8 mouse cellular contexts compared by ENCODE assay signal in the genomic region with DNA sequence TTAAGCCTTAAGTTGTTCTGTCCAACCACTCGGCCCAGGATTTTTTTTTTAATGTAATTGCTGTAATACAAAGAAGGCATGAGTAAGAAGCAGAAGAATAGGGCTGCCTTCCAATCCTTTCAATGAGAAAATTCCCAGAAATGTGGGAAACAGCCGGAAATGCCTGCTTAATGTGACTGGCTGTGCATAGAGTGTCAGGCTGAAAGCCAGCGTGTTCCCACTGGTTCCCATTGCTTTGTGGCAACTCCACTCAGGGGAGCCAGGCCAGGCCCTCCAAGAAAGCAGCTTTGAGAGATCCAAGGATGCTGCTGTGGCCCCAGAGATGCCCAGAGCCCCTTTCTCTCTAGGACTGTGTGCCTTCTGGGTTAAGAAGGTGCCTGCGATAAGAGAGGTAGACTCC. TPM values are rescaled to one million over a fixed set of nuclear protein-coding genes. Genes with fewer than 3 reads are reported as not detected.
DNase-seq lines count a peak whose midpoint lies in the region; ATAC-seq and TF ChIP-seq lines count a peak whose summit lies in the region.

No protein-coding gene starts in this region.

- DNase-seq in heart, adult 9 months (ENCODE audit: low spot score in 2 of 2): no peak
- DNase-seq in Patski (ENCODE audit: low read depth, low spot score): peak; percentile 85
- DNase-seq in left cerebral cortex, postnatal 14 days (ENCODE audit: low spot score in 2 of 2): peak; percentile 29 to 53
- no peak for DNase-seq in cerebellum, adult 8-10 months
- DNase-seq in adrenal gland, postnatal 10 days: no peak

- H3K4me1 ChIP-seq in heart, embryonic 11.5 days (ENCODE audit: control insufficient read depth, insufficient read depth, low read length): peaks cover 13% of the 10 kb centered on the region
- H3K4me1 ChIP-seq in heart, embryonic 12.5 days (replicated peaks): peaks cover 34% of the 10 kb centered on the region
- peaks cover 9% of the 10 kb centered on the region; the same call in 1 of the 2 replicates for H3K4me1 ChIP-seq in stomach, embryonic 16.5 days (ENCODE audit: control insufficient read depth, insufficient read depth, low read length)

- WGBS in heart, embryonic 11.5 days (ENCODE audit: insufficient replicate concordance): 70% methylated on average over 4 of the region's 4 CpGs
- WGBS in heart, embryonic 12.5 days: 57% methylated on average over 4 of the region's 4 CpGs
- 58% methylated on average over 4 of the region's 4 CpGs for WGBS in stomach, embryonic 16.5 days

- CTCF ChIA-PET in Patski (lab: Charles Lee): interaction anchor here (0.9 to 2.7 kb wide), 3 partner anchors 13 to 182 kb away, joined by 3 to 12 read pairs (median 3); no protein-coding TSS in a partner anchor

- no peaks in the 10 kb centered on the region for H3K27me3 ChIP-seq in heart, embryonic 11.5 days (ENCODE audit: control insufficient read depth, insufficient read depth, low read length)
- H3K27me3 ChIP-seq in Patski: no peaks in the 10 kb centered on the region
- H3K27me3 ChIP-seq in heart, embryonic 12.5 days (replicated peaks): no peaks in the 10 kb centered on the region
- no peaks in the 10 kb centered on the region for H3K27me3 ChIP-seq in stomach, embryonic 16.5 days (ENCODE audit: control insufficient read depth, insufficient read depth, low read length)

- H3K9me3 ChIP-seq in heart, embryonic 11.5 days (replicated peaks; ENCODE audit: control insufficient read depth, low read length): no peaks in the 10 kb centered on the region
- no peaks in the 10 kb centered on the region; the same call in 1 of the 2 replicates for H3K9me3 ChIP-seq in heart, embryonic 12.5 days (replicated peaks)
- no peaks in the 10 kb centered on the region for H3K9me3 ChIP-seq in stomach, embryonic 16.5 days (replicated peaks; ENCODE audit: control insufficient read depth, low read length)

- in situ Hi-C loops in Patski (cut with MboI; ENCODE audit: low pct_unique_long_range_greater_than_20kb): loop anchor here (5.0 kb wide), 1 partner anchor 123 kb away; no protein-coding TSS in a partner anchor

- no peak overlapping the region for H3K4me3 ChIP-seq in heart, embryonic 11.5 days (ENCODE audit: low read depth, low read length)
- H3K4me3 ChIP-seq in heart, embryonic 12.5 days: no peak overlapping the region
- H3K4me3 ChIP-seq in stomach, embryonic 16.5 days (replicated peaks; ENCODE audit: low read length): no peak overlapping the region

- ATAC-seq in heart, embryonic 11.5 days (replicated peaks; ENCODE audit: insufficient number of reproducible peaks, low FRiP score, low TSS enrichment): no peak
- peak; percentile 36 for ATAC-seq in Patski
- ATAC-seq in heart, embryonic 12.5 days (ENCODE audit: insufficient number of reproducible peaks, low FRiP score): no peak
- ATAC-seq in stomach, embryonic 16.5 days (ENCODE audit: insufficient read depth, low FRiP score): no peak

- no peak overlapping the region for H3K4me2 ChIP-seq in heart, embryonic 11.5 days
- no peak overlapping the region for H3K4me2 ChIP-seq in heart, embryonic 12.5 days
- H3K4me2 ChIP-seq in stomach, embryonic 16.5 days (ENCODE audit: low read depth, low read length): no peak overlapping the region

- H3K9ac ChIP-seq in heart, embryonic 11.5 days (ENCODE audit: low read depth, low read length): no peak overlapping the region
- no peak overlapping the region for H3K9ac ChIP-seq in heart, embryonic 12.5 days
- H3K9ac ChIP-seq in stomach, embryonic 16.5 days (ENCODE audit: low read length): no peak overlapping the region

- no peaks in the 10 kb centered on the region for H3K36me3 ChIP-seq in heart, embryonic 11.5 days (ENCODE audit: control insufficient read depth, insufficient read depth, low read length)
- H3K36me3 ChIP-seq in heart, embryonic 12.5 days: no peaks in the 10 kb centered on the region; the same call in 1 of the 2 replicates
- no peaks in the 10 kb centered on the region for H3K36me3 ChIP-seq in stomach, embryonic 16.5 days (ENCODE audit: control insufficient read depth, insufficient read depth, low read length)

- POLR2A ChIA-PET in Patski (lab: Charles Lee): interaction anchor here (1.0 to 2.9 kb wide), 6 partner anchors 9 to 249 kb away, joined by 3 to 19 read pairs (median 4); partner anchors contain the start of gene Ddah1

- intact Hi-C loops in left cerebral cortex, postnatal 14 days (cut with DNase I): no loop called here

- 0 out of 2 replicates have a peak overlapping the region, but pooled peaks have one; percentile 46 for H3K27ac ChIP-seq in heart, embryonic 11.5 days (ENCODE audit: low read depth, low read length)
- peak overlapping the region; percentile 77; the same call in 1 of the 2 replicates for H3K27ac ChIP-seq in heart, embryonic 12.5 days (ENCODE audit: poor library complexity, severe bottlenecking)
- H3K27ac ChIP-seq in stomach, embryonic 16.5 days (ENCODE audit: low read length): peak overlapping the region; percentile 70

- no peak for TF ChIP-seq CTCF in Patski (IDR thresholded peaks at IDR 0.05)

RNA-seq across cellular contexts. Expression of gene Bcl10, which starts 37.2 kb away (rescaled TPM):
- polyA plus RNA-seq in heart, embryonic 11.5 days (2014; fragmentation: Nextera tagmentation; extraction: Ambion mirVana): 45.9 and 46.4 TPM in 2 replicates
- 51.4 TPM for polyA plus RNA-seq in Patski (2021)
- 42.9 and 43.1 TPM in 2 replicates for polyA plus RNA-seq in heart, embryonic 12.5 days (2016; fragmentation: Nextera tagmentation; extraction: Ambion mirVana)
- 10 to 100 TPM; 15.0 to 15.2 TPM for total RNA-seq in left cerebral cortex, postnatal 14 days (2021)
- 50.3 and 52.1 TPM in 2 replicates for polyA plus RNA-seq in stomach, embryonic 16.5 days (2015; fragmentation: Nextera tagmentation; extraction: Ambion mirVana)
- total RNA-seq in adrenal gland, postnatal 10 days (2021): 10 to 100 TPM; 24.3 to 25.5 TPM

RNA-seq across cellular contexts. Expression of gene 2410004B18Rik, which starts 52.4 kb away (rescaled TPM):
- 44.0 and 47.1 TPM in 2 replicates for polyA plus RNA-seq in heart, embryonic 11.5 days (2014; fragmentation: Nextera tagmentation; extraction: Ambion mirVana)
- polyA plus RNA-seq in Patski (2021): 44.8 TPM
- 46.6 and 47.2 TPM in 2 replicates for polyA plus RNA-seq in heart, embryonic 12.5 days (2016; fragmentation: Nextera tagmentation; extraction: Ambion mirVana)
- 10 to 100 TPM; 36.6 to 42.2 TPM for total RNA-seq in left cerebral cortex, postnatal 14 days (2021)
- 31.7 and 41.2 TPM in 2 replicates for polyA plus RNA-seq in stomach, embryonic 16.5 days (2015; fragmentation: Nextera tagmentation; extraction: Ambion mirVana)
- 10 to 100 TPM; 21.4 to 22.3 TPM for total RNA-seq in adrenal gland, postnatal 10 days (2021)

Comparison
In these comparisons a context has a peak if more than half of its experiments do, and no peak if none do; other contexts are left out.
1. DNase-seq: peak in Patski (single experiment) and left cerebral cortex, postnatal 14 days (2 of 2); none in heart, adult 9 months (0 of 2), cerebellum, adult 8-10 months (single experiment) and adrenal gland, postnatal 10 days (single experiment).
2. Peak in every context shown above with its lines, with median percentiles within 50 percentile points of each other: H3K27ac ChIP-seq.